Mouse (Mus musculus) neural tube, embryonic 14.5 days (tissue): ENCODE data around the gene Pgpep1l. TPM values are rescaled to one million over a fixed set of nuclear protein-coding genes. Genes with fewer than 3 reads are reported as not detected.
"Not testable (repeated sequence)": the region's sequence is repeated elsewhere in the genome, so short reads cannot be mapped to it uniquely, and the experiment has no call there.

Experiments used
- ATAC-seq: fragments of 200-750 bp; cut with Nextera tagmentation; 2 replicates; pipeline ENCODE4 v1.8.0; 2017; ENCODE audit warnings: low read depth, mild to moderate bottlenecking, moderate TSS enrichment, moderate library complexity
- H3K27ac ChIP-seq: fragments of 300-500 bp; sonication (generic); 2 replicates; pipeline ENCODE4 v1.5.1; 2014; ENCODE audit warnings: low read depth, mild to moderate bottlenecking, control low read depth, low read length, moderate library complexity, mixed read lengths
- H3K27me3 ChIP-seq: fragments of 300-500 bp; sonication (generic); 2 replicates; pipeline ENCODE4 v1.6.1; 2014; ENCODE audit warnings: low read length; ENCODE audit not compliant: control insufficient read depth, insufficient read depth
- H3K36me3 ChIP-seq: fragments of 300-500 bp; sonication (generic); 2 replicates; pipeline ENCODE4 v1.6.1; 2014; ENCODE audit warnings: low read length, mixed read lengths; ENCODE audit not compliant: control insufficient read depth, insufficient read depth
- H3K4me1 ChIP-seq: fragments of 300-500 bp; sonication (generic); 2 replicates; pipeline ENCODE4 v1.6.1; 2014; ENCODE audit warnings: low read length; ENCODE audit not compliant: control insufficient read depth, insufficient read depth
- H3K4me2 ChIP-seq: fragments of 300-500 bp; sonication (generic); 2 replicates; pipeline ENCODE4 v1.6.1; 2014; ENCODE audit warnings: mild to moderate bottlenecking, low read depth, low read length, control low read depth
- H3K4me3 ChIP-seq: fragments of 300-500 bp; sonication (generic); 2 replicates; pipeline ENCODE4 v1.5.1; 2014; ENCODE audit warnings: low read depth, low read length, control low read depth, mixed read lengths
- H3K9ac ChIP-seq: fragments of 300-500 bp; sonication (generic); replicated peaks from 2 replicates; pipeline ENCODE4 v1.6.1; 2014; ENCODE audit warnings: low read depth, mild to moderate bottlenecking, control low read depth, low read length, mixed read lengths
- H3K9me3 ChIP-seq: fragments of 300-500 bp; sonication (generic); 2 replicates; pipeline ENCODE4 v1.6.1; 2016; ENCODE audit warnings: low read length; ENCODE audit not compliant: control insufficient read depth
- WGBS: fragments of 180-500 bp; shearing (Covaris S2); extraction: QIAGEN DNeasy Blood & Tissue Kit; methylation state at CpG from one replicate; pipeline ENCODE4 v1.1.7; 2014; 5-methylcytosine and 5-hydroxymethylcytosine counted together
- polyA plus RNA-seq: library from polyadenylated mRNA; unstranded; fragments of >200 nt; fragmentation: Nextera tagmentation; extraction: Ambion mirVana; gene quantifications from 2 replicates; pipeline ENCODE4 v1.2.1, GENCODE M21; 2014

Pgpep1l gene
- polyA plus RNA-seq, 1 experiment from 2014 or later: not detected

- WGBS: 81% methylated on average over 7 of the region's 7 CpGs
- Histone ChIP-seq H3K4me1 (no peaks in the 10 kb centered on the region), H3K9ac (no peak overlapping the region), H3K4me3 (no peak overlapping the region), H3K9me3 (no peaks in the 10 kb centered on the region), H3K27me3 (no peaks in the 10 kb centered on the region), H3K4me2 (no peak overlapping the region), H3K27ac (no peak overlapping the region), H3K36me3 (no peaks in the 10 kb centered on the region)
- no peak for ATAC-seq
Observed at GRCm38 (mm10) chr7:68301160-68301559, 37.1 kb upstream of the Pgpep1l start.

GRCm38 (mm10) chr7:68298381-68299076 lies 34.5 kb upstream of the Pgpep1l start:
- ATAC-seq: no peak
- H3K9ac ChIP-seq: no peak overlapping the region
- no peaks in the 10 kb centered on the region for H3K27me3 ChIP-seq
- H3K36me3 ChIP-seq: no peaks in the 10 kb centered on the region
- H3K9me3 ChIP-seq: no peaks in the 10 kb centered on the region
- no peak overlapping the region for H3K4me3 ChIP-seq
- H3K27ac ChIP-seq: no peak overlapping the region
- 85% methylated on average over 13 of the region's 13 CpGs for WGBS
- H3K4me1 ChIP-seq: no peaks in the 10 kb centered on the region
- no peak overlapping the region for H3K4me2 ChIP-seq

- WGBS: 90% methylated on average over 5 of the region's 5 CpGs
Observed at GRCm38 (mm10) chr7:68296487-68296886, 32.5 kb upstream of the Pgpep1l start.

GRCm38 (mm10) chr7:68293997-68294789 lies 30.2 kb upstream of the Pgpep1l start:
- Histone ChIP-seq H3K27ac (no peak overlapping the region), H3K27me3 (no peaks in the 10 kb centered on the region), H3K4me2 (no peak overlapping the region), H3K9ac (no peak overlapping the region), H3K9me3 (no peaks in the 10 kb centered on the region), H3K4me3 (no peak overlapping the region), H3K36me3 (no peaks in the 10 kb centered on the region), H3K4me1 (no peaks in the 10 kb centered on the region)
- no peak for ATAC-seq
- WGBS: 74% methylated on average over 16 of the region's 16 CpGs

More at GRCm38 (mm10) chr7:68296487-68296886, 32.5 kb upstream of the Pgpep1l start:
- H3K9me3 ChIP-seq: no peaks in the 10 kb centered on the region
- no peaks in the 10 kb centered on the region for H3K27me3 ChIP-seq
- no peaks in the 10 kb centered on the region for H3K36me3 ChIP-seq
- no peak for ATAC-seq
- H3K4me3 ChIP-seq: no peak overlapping the region
- H3K27ac ChIP-seq: no peak overlapping the region
- H3K4me2 ChIP-seq: no peak overlapping the region
- no peak overlapping the region for H3K9ac ChIP-seq
- H3K4me1 ChIP-seq: no peaks in the 10 kb centered on the region

- Histone ChIP-seq H3K4me2 (no peak overlapping the region), H3K4me3 (no peak overlapping the region), H3K9me3 (no peaks in the 10 kb centered on the region), H3K4me1 (no peaks in the 10 kb centered on the region), H3K27me3 (no peaks in the 10 kb centered on the region), H3K9ac (no peak overlapping the region), H3K27ac (no peak overlapping the region), H3K36me3 (no peaks in the 10 kb centered on the region)
- WGBS: 63% methylated on average over 1 of the region's 1 CpGs
- no peak for ATAC-seq
Observed at GRCm38 (mm10) chr7:68291603-68292002, 27.6 kb upstream of the Pgpep1l start.

- no peak for ATAC-seq
- Histone ChIP-seq H3K9me3 (no peaks in the 10 kb centered on the region), H3K4me1 (no peaks in the 10 kb centered on the region), H3K4me3 (no peak overlapping the region), H3K9ac (no peak overlapping the region), H3K4me2 (no peak overlapping the region), H3K36me3 (no peaks in the 10 kb centered on the region), H3K27me3 (no peaks in the 10 kb centered on the region), H3K27ac (no peak overlapping the region)
- 95% methylated on average over 8 of the region's 8 CpGs for WGBS
Observed at GRCm38 (mm10) chr7:68289081-68289480, 25.0 kb upstream of the Pgpep1l start.

GRCm38 (mm10) chr7:68288000-68288399 lies 24.0 kb upstream of the Pgpep1l start:
- H3K9me3 ChIP-seq, H3K4me2 ChIP-seq, H3K27me3 ChIP-seq, H3K27ac ChIP-seq, H3K36me3 ChIP-seq, ATAC-seq, H3K4me3 ChIP-seq, H3K4me1 ChIP-seq, H3K9ac ChIP-seq: not testable (repeated sequence)
- whole genome bisulfite sequencing: 92% methylated on average over 4 of the region's 4 CpGs

GRCm38 (mm10) chr7:68287582-68287981 lies 23.5 kb upstream of the Pgpep1l start:
- no peak for ATAC-seq

More at GRCm38 (mm10) chr7:68287582-68287981, 23.5 kb upstream of the Pgpep1l start:
- Histone ChIP-seq H3K27me3 (no peaks in the 10 kb centered on the region), H3K36me3 (no peaks in the 10 kb centered on the region), H3K9me3 (no peaks in the 10 kb centered on the region), H3K27ac (no peak overlapping the region), H3K9ac (no peak overlapping the region), H3K4me1 (no peaks in the 10 kb centered on the region), H3K4me2 (no peak overlapping the region), H3K4me3 (no peak overlapping the region)
- 83% methylated on average over 2 of the region's 2 CpGs for WGBS
